ENCODE assay signal across 14 mouse cellular contexts in genomic region chr6:43636980-43637638, GRCm38 (mm10). TPM values are rescaled to one million over a fixed set of nuclear protein-coding genes. Genes with fewer than 3 reads are reported as not detected.
DNase-seq lines count a peak whose midpoint lies in the region; ATAC-seq and TF ChIP-seq lines count a peak whose summit lies in the region.
"Had no signal": no experiment of that assay in that cellular context is flagged by ENCODE, and none has a peak within 500 bp of the region (broad histone marks: within the 10 kb centered on the region; RNA-seq: fewer than 3 reads in every experiment).

No protein-coding gene starts in this region.

- H3K27ac ChIP-seq in lung, embryonic 14.5 days (ENCODE audit: low read depth), result no peak overlapping the region
- no peak overlapping the region for H3K27ac ChIP-seq in stomach, embryonic 15.5 days

- no peaks in the 10 kb centered on the region for H3K36me3 ChIP-seq in lung, embryonic 14.5 days (ENCODE audit: insufficient read depth)
- H3K36me3 ChIP-seq in stomach, embryonic 15.5 days, result no peaks in the 10 kb centered on the region

- no peak for TF ChIP-seq CTCF in lung, embryonic 14.5 days (IDR thresholded peaks at IDR 0.05; ENCODE audit: low read depth)

- no peak overlapping the region for H3K4me3 ChIP-seq in lung, embryonic 14.5 days (ENCODE audit: low read depth, low read length)
- no peak overlapping the region for H3K4me3 ChIP-seq in stomach, embryonic 15.5 days (replicated peaks)

- H3K9me3 ChIP-seq in lung, embryonic 14.5 days (ENCODE audit: low read depth, low read length), result no peaks in the 10 kb centered on the region
- no peaks in the 10 kb centered on the region for H3K9me3 ChIP-seq in stomach, embryonic 15.5 days

- no peak overlapping the region for H3K4me2 ChIP-seq in lung, embryonic 14.5 days
- no peak overlapping the region for H3K4me2 ChIP-seq in stomach, embryonic 15.5 days

- peak; percentile 38; the same call in 1 of the 2 replicates for ATAC-seq in lung, embryonic 14.5 days (ENCODE audit: insufficient read depth)
- ATAC-seq in activated CD4-positive, CD25-positive, alpha-beta regulatory T cell, adult 4 months, result peak; percentile 58
- peak; percentile 53; the same call in 1 of the 2 replicates for ATAC-seq in stomach, embryonic 15.5 days (ENCODE audit: insufficient read depth, low FRiP score, low read depth)

- H3K27me3 ChIP-seq in lung, embryonic 14.5 days (ENCODE audit: insufficient read depth, low read length), result no peaks in the 10 kb centered on the region
- H3K27me3 ChIP-seq in stomach, embryonic 15.5 days (replicated peaks), result no peaks in the 10 kb centered on the region

- H3K9ac ChIP-seq in lung, embryonic 14.5 days, result no peak overlapping the region
- no peak overlapping the region for H3K9ac ChIP-seq in stomach, embryonic 15.5 days

- no peaks in the 10 kb centered on the region for H3K4me1 ChIP-seq in lung, embryonic 14.5 days (ENCODE audit: insufficient read depth)
- H3K4me1 ChIP-seq in stomach, embryonic 15.5 days, result no peaks in the 10 kb centered on the region

- WGBS in lung, embryonic 14.5 days, result 67% methylated on average over 11 of the region's 11 CpGs
- 31% methylated on average over 11 of the region's 11 CpGs for WGBS in large intestine, adult 2 months
- 72% methylated on average over 11 of the region's 11 CpGs for WGBS in stomach, embryonic 15.5 days

- DNase-seq in lung, embryonic 14.5 days, result peak; percentile 21
- no peak for DNase-seq in lung, postnatal 10 days
- DNase-seq in large intestine, adult 2 months (ENCODE audit: low read depth, low spot score), result peak; percentile 37
- DNase-seq in gastrocnemius, adult 8-10 months (ENCODE audit: low spot score in 2 of 2), result no peak
- no peak for DNase-seq in right cerebral cortex, postnatal 36 days (ENCODE audit: low spot score in 2 of 2)
- DNase-seq in B cell, adult 2 months, result no peak
- DNase-seq: cerebellum, adult 8-10 months; heart, postnatal 14 days; kidney, adult 2 months; layer of hippocampus, adult 9-11 months; lung, postnatal 4 days; thymus, postnatal 4 days had no signal

RNA-seq across cellular contexts. Expression of gene Tpk1, which starts 29.0 kb away (rescaled TPM):
- polyA plus RNA-seq in lung, embryonic 14.5 days (2014; fragmentation: Nextera tagmentation; extraction: Ambion mirVana), result 11.6 and 12.4 TPM in 2 replicates
- 10 to 100 TPM in 1 of 2 experiments, 1 to 10 TPM in 1; 9.0 to 10.5 TPM for polyA plus RNA-seq in activated CD4-positive, CD25-positive, alpha-beta regulatory T cell, adult 4 months (2017; shearing (Covaris generic))
- 8.4 and 11.7 TPM in 2 replicates for polyA plus RNA-seq in large intestine, adult 2 months (2012; rRNA removed)
- polyA plus RNA-seq in stomach, embryonic 15.5 days (2015; fragmentation: Nextera tagmentation; extraction: Ambion mirVana), result 15.4 and 16.6 TPM in 2 replicates
- 1 to 10 TPM in 2 of 4 experiments, under 1 TPM in 2; 0.70 to 1.7 (median 1.3) TPM for total RNA-seq in gastrocnemius, adult 8-10 months (2022)

Comparison
In these comparisons a context has a peak if more than half of its experiments do, and no peak if none do; other contexts are left out.
1. DNase-seq: peak in lung, embryonic 14.5 days (single experiment) and large intestine, adult 2 months (single experiment); none in lung, postnatal 10 days (single experiment), gastrocnemius, adult 8-10 months (0 of 2), right cerebral cortex, postnatal 36 days (0 of 2) and B cell, adult 2 months (0 of 2).
2. Peak in every context shown above with its lines, with median percentiles within 50 percentile points of each other: ATAC-seq.